Comparison of ENCODE assay signal across 12 mouse cellular contexts in the genomic region with DNA sequence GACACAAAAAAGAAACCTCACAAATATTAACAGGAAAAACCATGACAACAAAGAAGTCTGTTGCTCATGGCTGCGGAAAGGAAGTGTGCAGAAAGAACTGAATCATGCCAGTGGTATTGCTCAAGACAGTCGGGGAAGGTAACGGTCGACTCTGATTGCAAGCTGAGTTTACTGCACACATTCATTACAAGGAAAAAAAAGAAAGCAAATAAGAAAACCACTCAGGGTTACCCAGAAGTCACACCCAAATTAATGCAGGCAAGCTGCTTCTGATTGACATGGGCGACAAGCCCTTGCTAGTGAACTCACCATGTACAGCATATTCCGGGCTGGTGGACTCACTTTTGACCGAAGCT. TPM values are rescaled to one million over a fixed set of nuclear protein-coding genes. Genes with fewer than 3 reads are reported as not detected.
DNase-seq lines count a peak whose midpoint lies in the region; ATAC-seq and TF ChIP-seq lines count a peak whose summit lies in the region.
"Had no signal": no experiment of that assay in that cellular context is flagged by ENCODE, and none has a peak within 500 bp of the region (broad histone marks: within the 10 kb centered on the region; RNA-seq: fewer than 3 reads in every experiment).

No protein-coding gene starts in this region.

- H3K4me1 ChIP-seq in thymus, adult 2 months (replicated peaks; ENCODE audit: control insufficient read depth, insufficient read depth, low read length), result peaks cover 11% of the 10 kb centered on the region
- H3K4me1 ChIP-seq: lung, embryonic 15.5 days; neural tube, embryonic 13.5 days had no signal

- 0 out of 2 replicates have a peak, but pooled peaks have one; percentile 35 for ATAC-seq in erythroid progenitor cell, adult 5-6 weeks (replicated peaks; ENCODE audit: low FRiP score, poor library complexity, severe bottlenecking)

- WGBS in thymus, adult 2 months, result 5% methylated on average over 7 of the region's 7 CpGs

- H3K36me3 ChIP-seq in thymus, adult 2 months (ENCODE audit: control insufficient read depth, insufficient read depth, low read length), result peaks cover 4% of the 10 kb centered on the region; the same call in 1 of the 2 replicates
- H3K36me3 ChIP-seq: lung, embryonic 15.5 days; neural tube, embryonic 13.5 days had no signal

- H3K27me3 ChIP-seq in thymus, adult 2 months (ENCODE audit: control insufficient read depth, insufficient read depth, low read length), result no peaks in the 10 kb centered on the region
- H3K27me3 ChIP-seq: lung, embryonic 15.5 days; neural tube, embryonic 13.5 days had no signal

- peak overlapping the region; percentile 76 for H3K27ac ChIP-seq in thymus, adult 2 months (ENCODE audit: control insufficient read depth, insufficient read depth, low read length)
- H3K27ac ChIP-seq: lung, embryonic 15.5 days; neural tube, embryonic 13.5 days had no signal

- DNase-seq in thymus, adult 2 months, result peak; percentile 11
- DNase-seq in thymus, postnatal 10 days (ENCODE audit: low spot score in 2 of 2), result no peak
- DNase-seq in lung, postnatal 36 days, result peak; percentile 48
- peak; percentile 20 for DNase-seq in thymus, postnatal 4 days
- no peak for DNase-seq in layer of hippocampus, adult 8-10 months (ENCODE audit: low spot score in 2 of 2)
- DNase-seq in cerebellum, adult 18-20 months, result no peak
- DNase-seq in adrenal gland, postnatal 4 days (ENCODE audit: low spot score in 2 of 2), result no peak
- DNase-seq: heart, postnatal 10 days; kidney, postnatal 14 days had no signal

- no peak for TF ChIP-seq CTCF in thymus, adult 2 months (IDR thresholded peaks at IDR 0.05; ENCODE audit: borderline replicate concordance, control insufficient read depth, extremely low read depth, insufficient read depth, low read length, poor library complexity)

- TF ChIP-seq POLR2A in thymus, adult 2 months (IDR thresholded peaks at IDR 0.05; ENCODE audit: control insufficient read depth, extremely low read depth, insufficient read depth, low read length, poor library complexity), result no peak

- peak overlapping the region; percentile 55 for H3K4me3 ChIP-seq in thymus, adult 2 months (ENCODE audit: control insufficient read depth, insufficient read depth, low read length)
- H3K4me3 ChIP-seq: lung, embryonic 15.5 days; neural tube, embryonic 13.5 days had no signal

RNA-seq across cellular contexts. Expression of gene Glipr1, which starts 5.9 kb away (rescaled TPM):
- 40.5 and 62.2 TPM in 2 replicates for polyA plus RNA-seq in thymus, adult 2 months (2012; rRNA removed)
- 62.5 and 76.0 TPM in 2 replicates for total RNA-seq in erythroid progenitor cell, adult 5-6 weeks (2015; ENCODE audit: low replicate concordance)
- total RNA-seq in erythroid progenitor cell, adult 5-6 weeks (2017; ENCODE audit: low replicate concordance), result 16.2 and 16.6 TPM in 2 replicates
- 1 to 10 TPM; 2.3 to 4.7 (median 3.5) TPM for total RNA-seq in layer of hippocampus, adult 8-10 months (2022)
- 1 to 10 TPM; 1.2 to 1.7 TPM for total RNA-seq in adrenal gland, postnatal 4 days (2021)

RNA-seq across cellular contexts. Expression of gene Krr1, which starts 24.1 kb away (rescaled TPM):
- polyA plus RNA-seq in thymus, adult 2 months (2012; rRNA removed), result 8.1 and 8.9 TPM in 2 replicates
- 16.8 and 21.6 TPM in 2 replicates for total RNA-seq in erythroid progenitor cell, adult 5-6 weeks (2015; ENCODE audit: low replicate concordance)
- 6.3 and 12.6 TPM in 2 replicates for total RNA-seq in erythroid progenitor cell, adult 5-6 weeks (2017; ENCODE audit: low replicate concordance)
- 10 to 100 TPM; 36.2 to 39.6 (median 37.4) TPM for total RNA-seq in layer of hippocampus, adult 8-10 months (2022)
- total RNA-seq in adrenal gland, postnatal 4 days (2021), result 10 to 100 TPM; 36.1 to 41.8 TPM

Comparison
In these comparisons a context has a peak if more than half of its experiments do, and no peak if none do; other contexts are left out.
1. DNase-seq: peak in thymus, adult 2 months (single experiment), lung, postnatal 36 days (single experiment) and thymus, postnatal 4 days (single experiment); none in thymus, postnatal 10 days (0 of 2), layer of hippocampus, adult 8-10 months (0 of 2), cerebellum, adult 18-20 months (0 of 2) and adrenal gland, postnatal 4 days (0 of 2).